ENCODE assay signal across 8 mouse cellular contexts in the genomic region with DNA sequence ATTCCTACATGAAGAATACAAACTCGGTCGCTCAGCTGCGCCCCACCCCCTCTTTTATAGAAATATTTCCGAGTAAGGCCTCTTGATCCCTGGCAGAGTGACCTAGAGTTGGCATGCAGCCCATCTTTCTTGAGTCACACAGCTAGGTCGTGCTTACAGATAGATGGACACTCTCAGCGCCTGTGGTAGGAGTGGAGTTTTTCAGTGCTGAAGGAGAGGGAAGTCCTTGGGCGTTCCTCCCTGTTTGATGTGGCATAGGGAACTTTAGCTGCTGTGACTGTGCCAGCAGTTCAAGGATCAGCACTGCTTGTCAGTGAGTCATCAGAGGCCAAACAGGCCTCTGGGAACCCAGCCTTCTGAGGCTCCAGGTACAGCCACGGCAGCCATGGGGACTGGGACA. TPM values are rescaled to one million over a fixed set of nuclear protein-coding genes. Genes with fewer than 3 reads are reported as not detected.
DNase-seq lines count a peak whose midpoint lies in the region; ATAC-seq and TF ChIP-seq lines count a peak whose summit lies in the region.

No protein-coding gene starts in this region.

- H3K27me3 ChIP-seq in hindbrain, postnatal 0 days (ENCODE audit: insufficient read depth, low read length), result peaks cover 5% of the 10 kb centered on the region; the same call in 1 of the 2 replicates
- H3K27me3 ChIP-seq in midbrain, embryonic 16.5 days (ENCODE audit: control insufficient read depth, insufficient read depth, low read depth, low read length), result peaks cover 3% of the 10 kb centered on the region; the same call in 1 of the 2 replicates

- no peaks in the 10 kb centered on the region for H3K9me3 ChIP-seq in hindbrain, postnatal 0 days (ENCODE audit: low read length)
- H3K9me3 ChIP-seq in midbrain, embryonic 16.5 days (replicated peaks; ENCODE audit: control insufficient read depth, low read length, poor library complexity, severe bottlenecking), result no peaks in the 10 kb centered on the region

- TF ChIP-seq CTCF in hindbrain, postnatal 0 days (IDR thresholded peaks at IDR 0.05; ENCODE audit: low read depth), result no peak

- H3K36me3 ChIP-seq in hindbrain, postnatal 0 days (ENCODE audit: insufficient read depth, low read length), result no peaks in the 10 kb centered on the region
- H3K36me3 ChIP-seq in midbrain, embryonic 16.5 days (ENCODE audit: control insufficient read depth, insufficient read depth, low read length), result no peaks in the 10 kb centered on the region

- H3K9ac ChIP-seq in hindbrain, postnatal 0 days (replicated peaks; ENCODE audit: low read length), result no peak overlapping the region
- H3K9ac ChIP-seq in midbrain, embryonic 16.5 days (ENCODE audit: low read depth, low read length), result no peak overlapping the region

- H3K4me3 ChIP-seq in hindbrain, postnatal 0 days (ENCODE audit: low read length), result no peak overlapping the region
- no peak overlapping the region for H3K4me3 ChIP-seq in midbrain, embryonic 16.5 days (ENCODE audit: low read depth, low read length)

- DNase-seq in 3134 (ENCODE audit: extremely low read depth, insufficient read length, low spot score) (peak; percentile 44), 416B (ENCODE audit: low read depth) (peak; percentile 79)
- DNase-seq in gastrocnemius, adult 8-10 months (ENCODE audit: low spot score in 2 of 2), result peak; percentile 12 to 18
- DNase-seq in lung, adult 18-20 months, result peak; percentile 84 to 90
- DNase-seq in urinary bladder, postnatal 36 days (ENCODE audit: low spot score in 2 of 2), result peak; percentile 48 to 71
- DNase-seq in hindbrain, postnatal 0 days (ENCODE audit: low spot score), result no peak

- WGBS in hindbrain, postnatal 0 days, result 69% methylated on average over 8 of the region's 8 CpGs
- WGBS in midbrain, embryonic 16.5 days, result 75% methylated on average over 8 of the region's 8 CpGs

- ATAC-seq in hindbrain, postnatal 0 days, result no peak
- no peak for ATAC-seq in megakaryocyte, adult 5-6 weeks (ENCODE audit: poor library complexity, severe bottlenecking)
- ATAC-seq in midbrain, embryonic 16.5 days, result no peak

- no peak overlapping the region for H3K4me2 ChIP-seq in hindbrain, postnatal 0 days (ENCODE audit: low read depth, low read length)
- no peak overlapping the region for H3K4me2 ChIP-seq in midbrain, embryonic 16.5 days (ENCODE audit: low read length)

- no peak overlapping the region for H3K27ac ChIP-seq in hindbrain, postnatal 0 days
- H3K27ac ChIP-seq in midbrain, embryonic 16.5 days (ENCODE audit: low read length), result no peak overlapping the region

- H3K4me1 ChIP-seq in hindbrain, postnatal 0 days (ENCODE audit: insufficient read depth, low read length), result no peaks in the 10 kb centered on the region
- peaks cover 2% of the 10 kb centered on the region; the same call in 1 of the 2 replicates for H3K4me1 ChIP-seq in midbrain, embryonic 16.5 days (ENCODE audit: control insufficient read depth, insufficient read depth, low read length)

RNA-seq across cellular contexts. Expression of a gene that starts 51.9 kb away (rescaled TPM):
- total RNA-seq in gastrocnemius, adult 8-10 months (2022), result under 1 TPM in 2 of 4 experiments, not detected in 2; 0.10 to 0.13 TPM
- total RNA-seq in hindbrain, postnatal 0 days (2014; rRNA removed), result 0.47 TPM in 1 of 2 replicates, not detected in the other
- 0.19 and 0.29 TPM in 2 replicates for polyA plus RNA-seq in hindbrain, postnatal 0 days (2015; fragmentation: Nextera tagmentation; extraction: Ambion mirVana)
- 0.56 and 0.57 TPM in 2 replicates for total RNA-seq in megakaryocyte, adult 5-6 weeks (2015)
- total RNA-seq in megakaryocyte, adult 5-6 weeks (2017), result 0.11 and 0.28 TPM in 2 replicates
- not detected in 2 replicates for polyA plus RNA-seq in midbrain, embryonic 16.5 days (2015; fragmentation: Nextera tagmentation; extraction: Ambion mirVana)

RNA-seq across cellular contexts. Expression of a gene that starts 58.9 kb away (rescaled TPM):
- not detected for total RNA-seq in gastrocnemius, adult 8-10 months (2022)
- 5.5 and 9.1 TPM in 2 replicates for total RNA-seq in hindbrain, postnatal 0 days (2014; rRNA removed)
- 6.2 and 7.5 TPM in 2 replicates for polyA plus RNA-seq in hindbrain, postnatal 0 days (2015; fragmentation: Nextera tagmentation; extraction: Ambion mirVana)
- 52.6 and 56.4 TPM in 2 replicates for total RNA-seq in megakaryocyte, adult 5-6 weeks (2015)
- total RNA-seq in megakaryocyte, adult 5-6 weeks (2017), result 52.9 and 55.4 TPM in 2 replicates
- 4.3 and 6.1 TPM in 2 replicates for polyA plus RNA-seq in midbrain, embryonic 16.5 days (2015; fragmentation: Nextera tagmentation; extraction: Ambion mirVana)
